Mouse (Mus musculus): ENCODE measurements around the gene Ccpg1os.

- no peak for TF ChIP-seq CTCF (IDR thresholded peaks at IDR 0.05; ENCODE audit: control insufficient read depth, insufficient read depth, low read length)
- TF ChIP-seq POLR2A (IDR thresholded peaks at IDR 0.05; ENCODE audit: borderline replicate concordance, control insufficient read depth, low read depth, low read length): no peak
These were observed 16.3 kb upstream of the Ccpg1os start for GRCm38 (mm10) chr9:73001314-73002011.

All from bone marrow, adult 2 months (tissue).